Mouse (Mus musculus) kidney, embryonic 15.5 days (tissue): Measurements from ENCODE around the gene Polr1a. TPM values are rescaled to one million over a fixed set of nuclear protein-coding genes. Genes with fewer than 3 reads are reported as not detected.
"Not testable (repeated sequence)": the region's sequence is repeated elsewhere in the genome, so short reads cannot be mapped to it uniquely, and the experiment has no call there.

Source experiments
- ATAC-seq: fragments of 200-750 bp; cut with Nextera tagmentation; replicated peaks from 2 replicates; pipeline ENCODE4 v1.8.0; 2017; ENCODE audit warnings: moderate TSS enrichment; ENCODE audit not compliant: low FRiP score
- H3K27ac ChIP-seq: fragments of 300-500 bp; sonication (generic); 2 replicates; pipeline ENCODE4 v1.5.1; 2015; ENCODE audit warnings: mild to moderate bottlenecking, inconsistent platforms
- H3K27me3 ChIP-seq: fragments of 300-500 bp; sonication (generic); 2 replicates; pipeline ENCODE4 v1.6.1; 2015; ENCODE audit warnings: inconsistent platforms
- H3K36me3 ChIP-seq: fragments of 300-500 bp; sonication (generic); 2 replicates; pipeline ENCODE4 v1.6.1; 2015; ENCODE audit warnings: inconsistent platforms
- H3K4me1 ChIP-seq: fragments of 300-500 bp; sonication (generic); 2 replicates; pipeline ENCODE4 v1.6.1; 2015; ENCODE audit warnings: inconsistent platforms
- H3K4me2 ChIP-seq: fragments of 300-500 bp; sonication (generic); 2 replicates; pipeline ENCODE4 v1.6.1; 2015; ENCODE audit warnings: moderate library complexity, mild to moderate bottlenecking, inconsistent platforms
- H3K4me3 ChIP-seq: fragments of 300-500 bp; sonication (generic); replicated peaks from 2 replicates; pipeline ENCODE4 v1.5.1; 2015; ENCODE audit warnings: mild to moderate bottlenecking, inconsistent platforms
- H3K9ac ChIP-seq: fragments of 300-500 bp; sonication (generic); 2 replicates; pipeline ENCODE4 v1.6.1; 2015; ENCODE audit warnings: mild to moderate bottlenecking, inconsistent platforms
- H3K9me3 ChIP-seq: fragments of 300-500 bp; sonication (generic); replicated peaks from 2 replicates; pipeline ENCODE4 v1.6.1; 2016; ENCODE audit warnings: inconsistent platforms
- WGBS: fragments of 180-500 bp; shearing (Covaris S2); methylation state at CpG from one replicate; pipeline ENCODE4 v1.1.7; 2015; ENCODE audit warnings: mixed read lengths; 5-methylcytosine and 5-hydroxymethylcytosine counted together
- polyA plus RNA-seq: library from polyadenylated mRNA; unstranded; fragments of >200 nt; fragmentation: Nextera tagmentation; extraction: Ambion mirVana; gene quantifications from 2 replicates; pipeline ENCODE4 v1.2.1, GENCODE M21; 2015

Gene Polr1a
- polyA plus RNA-seq, 1 experiment from 2014 or later, result 38.2 TPM

- H3K9me3 ChIP-seq, H3K4me3 ChIP-seq, H3K4me2 ChIP-seq, H3K27me3 ChIP-seq, H3K9ac ChIP-seq, ATAC-seq, H3K27ac ChIP-seq, H3K4me1 ChIP-seq: not testable (repeated sequence)
- H3K36me3 ChIP-seq, result peaks cover 95% of the 10 kb centered on the region
- whole genome bisulfite sequencing, result 87% methylated on average over 5 of the region's 5 CpGs
Observed at GRCm38 (mm10) chr6:71925233-71925632, 16.4 kb downstream of the Polr1a start.

DNA sequence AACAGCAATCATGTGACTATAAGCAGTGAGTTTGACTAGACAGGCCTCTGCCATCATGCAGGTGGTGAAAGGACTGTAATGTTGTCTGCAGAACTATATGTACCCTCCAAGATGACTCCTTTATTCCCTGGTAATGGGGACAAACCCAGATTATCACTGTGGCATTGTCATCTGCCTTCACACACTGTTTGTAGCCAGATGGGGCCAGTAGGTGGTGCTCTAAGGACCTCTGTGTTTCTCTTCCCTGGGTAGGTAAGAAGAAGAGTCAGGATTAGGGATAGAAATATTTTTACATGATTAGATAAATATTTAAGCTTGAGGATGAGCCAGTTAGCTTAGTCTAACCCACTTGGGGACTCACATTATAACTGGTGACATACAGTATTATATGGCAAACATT is 19.1 kb downstream of the Polr1a start:
- no peak overlapping the region for H3K27ac ChIP-seq
- H3K4me2 ChIP-seq, result no peak overlapping the region
- no peak for ATAC-seq
- no peak overlapping the region for H3K4me3 ChIP-seq
- no peak overlapping the region for H3K9ac ChIP-seq
- H3K36me3 ChIP-seq, result peaks cover 95% of the 10 kb centered on the region
- H3K27me3 ChIP-seq, result no peaks in the 10 kb centered on the region
- H3K4me1 ChIP-seq, result no peaks in the 10 kb centered on the region
- H3K9me3 ChIP-seq, result no peaks in the 10 kb centered on the region

- no peaks in the 10 kb centered on the region for H3K4me1 ChIP-seq
- H3K4me2 ChIP-seq, result no peak overlapping the region
- no peak overlapping the region for H3K27ac ChIP-seq
- H3K27me3 ChIP-seq, result no peaks in the 10 kb centered on the region
- H3K9me3 ChIP-seq, result no peaks in the 10 kb centered on the region
- WGBS, result 86% methylated on average over 10 of the region's 10 CpGs
- ATAC-seq, result no peak
- no peak overlapping the region for H3K9ac ChIP-seq
- peaks cover 92% of the 10 kb centered on the region for H3K36me3 ChIP-seq
- no peak overlapping the region for H3K4me3 ChIP-seq
Observed at GRCm38 (mm10) chr6:71930053-71930452, 21.2 kb downstream of the Polr1a start.

DNA sequence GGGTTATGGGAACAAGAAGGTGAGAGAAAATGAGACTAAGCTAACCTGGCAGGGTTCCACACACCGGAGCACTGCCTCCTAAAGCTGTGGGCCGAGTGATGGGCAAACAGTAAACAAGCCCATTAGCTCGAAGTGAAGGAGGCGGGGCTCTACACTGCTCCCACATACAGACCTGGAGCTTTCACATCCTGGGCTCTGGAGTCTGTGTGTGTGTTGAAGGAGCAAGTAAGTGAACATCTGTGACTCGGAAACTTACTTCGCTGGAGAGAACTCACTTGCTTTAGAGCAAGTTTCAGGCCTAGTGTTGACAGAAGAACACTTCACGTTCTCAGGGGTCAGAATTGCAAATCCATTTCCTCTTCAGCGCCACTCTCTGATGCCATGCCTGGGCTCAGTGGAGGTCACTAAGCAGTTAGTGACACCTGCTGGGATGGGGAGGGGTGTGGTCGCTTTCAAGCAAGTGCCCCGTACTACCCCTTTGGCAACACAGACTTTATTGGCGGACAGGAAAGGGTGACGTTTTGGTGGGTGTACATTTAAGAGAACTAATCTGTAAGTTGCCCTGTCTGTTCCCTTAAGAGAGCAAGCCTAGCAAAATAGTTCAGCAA is 22.1 kb downstream of the Polr1a start:
- no peak overlapping the region for H3K9ac ChIP-seq
- H3K4me2 ChIP-seq, result no peak overlapping the region
- ATAC-seq, result no peak
- no peaks in the 10 kb centered on the region for H3K9me3 ChIP-seq
- no peak overlapping the region for H3K27ac ChIP-seq
- H3K36me3 ChIP-seq, result peaks cover 93% of the 10 kb centered on the region
- H3K4me1 ChIP-seq, result no peaks in the 10 kb centered on the region
- H3K27me3 ChIP-seq, result no peaks in the 10 kb centered on the region
- WGBS, result 87% methylated on average over 12 of the region's 12 CpGs
- no peak overlapping the region for H3K4me3 ChIP-seq

DNA sequence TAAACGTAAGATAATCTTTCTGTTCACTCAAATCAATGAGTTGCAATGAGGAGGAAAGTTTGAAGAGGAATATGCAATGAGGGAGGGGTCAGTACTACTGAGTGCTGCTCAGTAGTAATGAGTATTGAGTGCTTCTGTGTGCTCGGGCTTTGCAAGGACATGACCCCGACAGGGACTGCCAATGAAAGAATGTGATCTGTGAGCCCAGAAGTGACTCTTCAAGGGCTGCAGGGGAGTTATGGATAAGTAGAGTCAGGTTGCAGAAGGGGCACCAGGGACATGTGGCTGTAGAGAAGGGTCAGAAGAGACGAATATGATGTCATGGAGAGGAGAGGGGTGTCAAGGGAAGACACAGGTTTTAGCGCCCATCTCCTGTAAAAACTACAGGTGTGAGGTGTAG is 23.5 kb downstream of the Polr1a start:
- Histone ChIP-seq H3K9me3 (no peaks in the 10 kb centered on the region), H3K4me2 (no peak overlapping the region), H3K27ac (no peak overlapping the region), H3K9ac (no peak overlapping the region), H3K4me3 (no peak overlapping the region), H3K4me1 (no peaks in the 10 kb centered on the region), H3K36me3 (peaks cover 94% of the 10 kb centered on the region), H3K27me3 (no peaks in the 10 kb centered on the region)
- WGBS, result 81% methylated on average over 5 of the region's 5 CpGs
- no peak for ATAC-seq

DNA sequence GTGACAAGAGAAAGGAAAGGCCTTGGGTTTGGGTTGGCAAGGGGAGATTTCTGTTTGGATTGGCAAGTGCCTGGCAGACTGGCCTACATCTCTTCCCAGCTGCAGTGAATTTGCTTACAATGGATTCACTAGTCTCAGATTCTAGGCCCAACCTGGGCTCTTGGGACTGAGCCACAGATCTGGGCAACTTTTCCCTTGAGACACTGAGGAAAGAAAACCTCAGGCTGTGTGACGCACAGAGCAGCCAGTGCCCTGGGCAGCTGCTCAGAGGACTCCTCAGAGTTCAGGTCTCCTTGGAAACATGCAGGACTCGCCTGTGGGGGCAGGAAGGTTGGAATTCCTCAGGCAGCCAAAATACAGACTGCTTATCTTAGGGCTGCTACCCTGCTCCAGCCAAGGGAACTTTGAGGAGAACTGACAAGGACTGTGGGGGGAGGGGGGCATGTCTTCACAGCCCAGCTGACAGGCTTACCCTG is 25.3 kb downstream of the Polr1a start:
- ATAC-seq, result 0 out of 2 replicates have a peak, but pooled peaks have one; percentile 29
- 0 out of 2 replicates have a peak overlapping the region, but pooled peaks have one; percentile 6 for H3K27ac ChIP-seq
- WGBS, result 56% methylated on average over 2 of the region's 2 CpGs

DNA sequence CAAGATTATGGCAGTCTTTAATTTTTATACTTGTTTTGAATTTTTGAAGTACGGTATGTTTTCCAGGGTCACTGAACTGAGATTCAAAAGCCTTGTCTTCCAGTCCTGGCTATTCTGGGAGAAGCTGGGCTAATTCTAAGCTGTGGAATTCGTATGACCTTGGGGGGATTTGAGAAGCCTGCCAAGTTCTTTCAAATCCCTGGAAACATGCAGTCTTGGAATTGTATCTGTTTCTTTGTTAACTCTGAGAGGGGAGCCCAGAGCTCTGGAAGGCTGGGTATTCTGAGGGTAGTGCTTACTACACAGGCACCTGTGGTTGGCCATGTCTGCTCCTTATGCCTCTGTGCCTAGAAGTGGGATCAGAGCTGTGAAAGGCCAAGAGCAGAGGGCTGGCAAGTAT is 26.9 kb downstream of the Polr1a start:
- no peak for ATAC-seq
- 71% methylated on average over 2 of the region's 2 CpGs for WGBS
- Histone ChIP-seq H3K36me3 (peaks cover 90% of the 10 kb centered on the region), H3K4me2 (no peak overlapping the region), H3K27me3 (no peaks in the 10 kb centered on the region), H3K9me3 (no peaks in the 10 kb centered on the region), H3K9ac (no peak overlapping the region), H3K27ac (no peak overlapping the region), H3K4me3 (no peak overlapping the region), H3K4me1 (no peaks in the 10 kb centered on the region)

More for the DNA sequence above, 25.3 kb downstream of the Polr1a start:
- Histone ChIP-seq H3K9ac (no peak overlapping the region), H3K4me1 (no peaks in the 10 kb centered on the region), H3K27me3 (no peaks in the 10 kb centered on the region), H3K4me3 (no peak overlapping the region), H3K4me2 (no peak overlapping the region), H3K9me3 (no peaks in the 10 kb centered on the region), H3K36me3 (peaks cover 95% of the 10 kb centered on the region)

GRCm38 (mm10) chr6:71940912-71941311 is 32.1 kb downstream of the Polr1a start:
- Histone ChIP-seq H3K27me3 (no peaks in the 10 kb centered on the region), H3K27ac (no peak overlapping the region), H3K4me3 (no peak overlapping the region), H3K36me3 (peaks cover 74% of the 10 kb centered on the region), H3K4me2 (no peak overlapping the region), H3K9me3 (no peaks in the 10 kb centered on the region), H3K4me1 (no peaks in the 10 kb centered on the region), H3K9ac (no peak overlapping the region)
- no peak for ATAC-seq
- WGBS, result 83% methylated on average over 6 of the region's 6 CpGs

DNA sequence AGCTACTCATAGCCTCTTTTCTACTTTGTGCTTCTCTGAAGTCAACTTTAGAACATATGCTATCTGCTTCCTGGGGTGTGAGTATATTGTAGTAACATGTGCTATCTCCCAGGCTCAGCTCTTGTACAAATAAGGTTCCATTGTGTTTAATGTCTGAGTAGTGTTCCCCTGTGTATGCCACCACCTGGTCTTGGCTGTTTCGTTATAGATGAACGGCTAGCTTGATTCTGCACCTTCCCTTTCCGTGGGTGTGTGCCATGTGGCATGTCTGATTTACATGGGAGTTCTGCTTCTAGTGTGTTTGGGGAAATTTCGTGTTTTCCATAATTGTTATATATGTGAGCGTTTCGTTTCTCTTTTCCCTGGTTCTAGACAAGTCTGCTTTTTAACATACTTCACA is 36.2 kb downstream of the Polr1a start:
- 91% methylated on average over 6 of the region's 6 CpGs for WGBS

DNA sequence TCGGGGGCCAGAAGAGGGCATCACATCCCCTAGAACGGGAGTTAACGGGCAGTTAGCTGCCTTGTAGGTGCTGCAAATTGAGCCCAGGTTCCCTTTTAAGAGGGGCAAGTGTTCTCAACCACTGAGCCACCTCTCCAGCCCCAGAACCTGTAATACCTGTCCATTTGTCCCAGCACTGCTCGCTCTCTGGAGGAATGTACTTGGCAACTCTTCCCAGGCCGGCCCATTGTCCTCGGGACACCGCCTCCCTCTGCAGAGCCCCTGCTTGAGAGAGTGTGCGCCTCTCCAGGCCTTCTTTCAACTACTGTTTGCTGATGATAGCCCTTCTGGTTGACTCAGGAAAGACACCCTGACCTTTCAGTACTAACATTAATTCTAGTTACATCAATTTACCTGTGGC is 37.3 kb downstream of the Polr1a start:
- Histone ChIP-seq H3K27ac (no peak overlapping the region), H3K36me3 (peaks cover 76% of the 10 kb centered on the region), H3K9ac (no peak overlapping the region), H3K27me3 (no peaks in the 10 kb centered on the region), H3K4me3 (no peak overlapping the region), H3K9me3 (no peaks in the 10 kb centered on the region), H3K4me2 (no peak overlapping the region), H3K4me1 (0 out of 2 replicates have a peak, but pooled peaks cover 4% of the 10 kb centered on the region)
- no peak for ATAC-seq
- 95% methylated on average over 8 of the region's 8 CpGs for WGBS

More for the DNA sequence above, 36.2 kb downstream of the Polr1a start:
- Histone ChIP-seq H3K4me3 (no peak overlapping the region), H3K9ac (no peak overlapping the region), H3K4me2 (no peak overlapping the region), H3K27ac (no peak overlapping the region), H3K27me3 (no peaks in the 10 kb centered on the region), H3K9me3 (no peaks in the 10 kb centered on the region), H3K4me1 (0 out of 2 replicates have a peak, but pooled peaks cover 4% of the 10 kb centered on the region), H3K36me3 (peaks cover 76% of the 10 kb centered on the region)
- ATAC-seq, result no peak

DNA sequence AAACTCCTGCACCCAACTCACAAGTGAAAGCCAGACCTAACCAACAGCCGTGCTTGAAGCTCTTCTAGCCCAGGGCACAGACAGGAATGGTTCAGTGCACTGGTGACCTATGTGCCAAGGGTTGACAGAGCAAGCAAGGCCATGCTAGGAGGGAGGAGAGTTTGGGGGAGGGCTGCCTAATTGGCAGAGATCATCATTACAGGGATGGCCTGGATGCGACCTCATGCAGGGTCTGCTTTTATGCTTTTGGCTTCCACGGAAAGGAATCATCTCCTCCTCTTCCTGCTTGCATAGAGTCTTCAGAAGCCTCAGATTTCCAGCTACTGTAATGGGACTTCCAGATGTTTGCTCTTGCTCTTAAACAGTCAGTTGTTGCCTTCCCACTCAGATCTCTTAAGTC is 40.9 kb downstream of the Polr1a start:
- peaks cover 90% of the 10 kb centered on the region for H3K36me3 ChIP-seq

DNA sequence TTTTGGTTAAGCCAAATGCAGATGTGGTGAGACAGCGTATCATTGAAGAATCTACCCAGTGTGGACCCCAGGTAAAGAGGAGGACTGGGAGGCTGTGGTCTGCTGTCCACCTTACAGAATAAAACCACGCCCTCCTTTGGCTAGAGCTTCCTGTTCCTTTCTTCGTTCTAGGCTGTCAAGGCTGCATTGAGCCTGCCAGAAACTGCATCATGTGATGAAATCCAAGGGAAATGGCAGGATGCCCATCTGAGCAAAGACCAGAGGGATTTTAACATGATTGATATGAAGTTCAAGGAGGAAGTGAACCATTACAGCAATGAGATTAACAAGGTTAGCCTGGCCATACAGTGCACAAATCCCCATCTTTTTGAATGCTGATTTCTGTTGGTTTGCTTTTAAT is 41.7 kb downstream of the Polr1a start:
- WGBS, result 76% methylated on average over 3 of the region's 3 CpGs
- no peak for ATAC-seq

More for the DNA sequence above, 40.9 kb downstream of the Polr1a start:
- 0 out of 2 replicates have a peak, but pooled peaks cover 4% of the 10 kb centered on the region for H3K4me1 ChIP-seq
- WGBS, result 53% methylated on average over 3 of the region's 3 CpGs
- no peaks in the 10 kb centered on the region for H3K27me3 ChIP-seq
- no peak overlapping the region for H3K4me3 ChIP-seq
- H3K9ac ChIP-seq, result no peak overlapping the region
- H3K4me2 ChIP-seq, result no peak overlapping the region
- H3K9me3 ChIP-seq, result no peaks in the 10 kb centered on the region
- ATAC-seq, result 0 out of 2 replicates have a peak, but pooled peaks have one; percentile 52
- H3K27ac ChIP-seq, result no peak overlapping the region

DNA sequence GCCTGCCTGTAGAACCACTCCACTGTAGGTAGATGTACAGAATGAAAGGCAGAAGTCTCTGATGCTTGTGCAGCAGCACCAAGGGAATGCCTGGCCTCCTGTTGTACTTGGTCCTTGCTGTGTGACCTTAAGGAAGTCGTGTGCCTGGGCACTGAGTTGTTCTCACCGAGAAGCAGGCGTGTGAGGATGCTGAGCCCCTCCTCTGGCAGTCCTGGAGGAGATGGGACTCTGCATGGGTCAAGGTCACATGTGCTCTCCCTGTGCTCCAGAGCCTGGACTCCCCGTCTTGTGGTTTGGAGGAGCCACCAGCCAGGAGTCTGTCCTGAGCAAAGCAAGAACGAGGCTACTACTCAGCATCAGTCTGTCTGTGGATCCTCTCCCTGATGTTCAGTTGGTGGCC is 42.3 kb downstream of the Polr1a start:
- Histone ChIP-seq H3K9ac (no peak overlapping the region), H3K4me2 (no peak overlapping the region), H3K27ac (no peak overlapping the region), H3K4me1 (0 out of 2 replicates have a peak, but pooled peaks cover 4% of the 10 kb centered on the region), H3K4me3 (no peak overlapping the region), H3K9me3 (no peaks in the 10 kb centered on the region), H3K27me3 (no peaks in the 10 kb centered on the region), H3K36me3 (peaks cover 86% of the 10 kb centered on the region)
- ATAC-seq, result no peak
- WGBS, result 88% methylated on average over 5 of the region's 5 CpGs

More for the DNA sequence above, 41.7 kb downstream of the Polr1a start:
- no peaks in the 10 kb centered on the region for H3K27me3 ChIP-seq
- H3K9me3 ChIP-seq, result no peaks in the 10 kb centered on the region
- no peak overlapping the region for H3K4me2 ChIP-seq
- H3K36me3 ChIP-seq, result peaks cover 91% of the 10 kb centered on the region
- H3K9ac ChIP-seq, result no peak overlapping the region
- H3K27ac ChIP-seq, result no peak overlapping the region
- H3K4me1 ChIP-seq, result 0 out of 2 replicates have a peak, but pooled peaks cover 4% of the 10 kb centered on the region
- no peak overlapping the region for H3K4me3 ChIP-seq
